Mouse (Mus musculus) left cerebral cortex, postnatal 25 days (tissue): ENCODE measurements at regions not wholly inside any gene's neighbourhood (a gene's known extent, or its start where the extent isn't known, plus 50 kb on each side); places are given as distances from the start of the nearest gene placed in this dataset.
"Not testable (repeated sequence)": the region's sequence is repeated elsewhere in the genome, so short reads cannot be mapped to it uniquely, and the experiment has no call there.

ENCODE experiments used
- DNase-seq, 2 experiments: peaks; one replicate each; pipeline ENCODE4 v3.0.0; 2022; ENCODE audit warnings: low spot score in 2 of 2, mixed read lengths in 1 of 2
- intact Hi-C: fragments of 180-260 bp; cut with DNase I; formaldehyde crosslinking; loops from one replicate; pipeline ENCODE4 v1.15.1; 2025

DNA sequence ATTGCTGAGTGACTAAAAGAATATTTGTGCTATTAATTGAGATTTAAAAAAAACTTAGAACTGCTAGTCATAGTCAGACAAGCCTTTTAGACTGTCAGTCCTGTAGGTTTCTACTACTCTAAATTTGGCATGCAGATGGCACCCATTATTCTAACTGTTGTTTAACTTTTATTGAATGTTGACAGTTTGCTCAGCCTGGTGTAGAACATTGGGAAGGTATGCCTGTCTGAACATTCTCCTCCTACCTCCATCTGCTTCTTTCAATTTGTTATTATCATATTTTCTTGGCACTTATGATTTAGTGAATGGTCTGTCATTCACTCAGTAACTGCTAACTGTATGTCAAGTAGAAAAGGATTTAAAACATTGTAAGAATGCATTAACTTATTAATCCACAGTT, 130.9 kb downstream of the Gmnc start:
- DNase-seq: no peak

DNA sequence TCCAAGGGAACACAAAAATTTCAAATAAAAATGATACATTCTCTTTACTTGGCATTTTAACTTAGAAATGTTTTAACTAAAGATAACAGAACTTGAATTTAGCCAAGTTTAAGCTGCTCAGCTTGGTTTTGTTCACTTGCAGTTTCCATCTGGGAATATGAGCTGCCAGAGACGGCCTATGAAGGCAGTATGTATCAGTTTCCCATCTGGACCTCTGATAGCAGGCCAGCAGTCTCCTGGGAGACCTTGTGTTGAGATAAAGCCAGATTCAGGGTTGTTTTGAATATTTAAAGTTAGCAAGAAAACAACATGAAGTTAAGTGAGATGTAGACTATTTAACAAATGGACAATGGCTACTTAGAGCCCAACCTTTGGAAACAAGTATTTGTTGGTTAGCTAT, 142.3 kb downstream of the Gmnc start:
- DNase-seq: no peak

More for the DNA sequence above, 130.9 kb downstream of the Gmnc start:
- intact Hi-C loops: no loop called here

DNA sequence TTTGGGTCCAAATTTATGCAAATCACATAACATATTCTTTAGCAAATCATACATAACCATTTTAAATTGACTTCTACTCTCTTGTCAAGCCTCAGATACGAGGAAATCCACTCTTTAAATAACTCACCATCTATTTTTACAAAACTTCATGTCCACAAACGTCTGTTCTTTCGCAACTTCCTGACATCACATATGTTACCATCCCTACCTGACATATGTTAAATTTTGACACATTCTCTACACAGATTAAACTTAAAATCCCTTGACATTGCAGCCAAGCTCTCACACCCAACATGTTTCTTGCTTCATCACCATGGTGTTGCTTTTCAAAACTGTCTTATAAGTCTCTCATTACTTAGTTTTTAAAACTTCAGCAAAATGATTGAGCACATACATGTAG, 164.4 kb downstream of the Gmnc start:
- peak in 1 of 2 experiments; percentile 61 for DNase-seq
- intact Hi-C loops: no loop called here

More for the DNA sequence above, 142.3 kb downstream of the Gmnc start:
- intact Hi-C loops: no loop called here

DNA sequence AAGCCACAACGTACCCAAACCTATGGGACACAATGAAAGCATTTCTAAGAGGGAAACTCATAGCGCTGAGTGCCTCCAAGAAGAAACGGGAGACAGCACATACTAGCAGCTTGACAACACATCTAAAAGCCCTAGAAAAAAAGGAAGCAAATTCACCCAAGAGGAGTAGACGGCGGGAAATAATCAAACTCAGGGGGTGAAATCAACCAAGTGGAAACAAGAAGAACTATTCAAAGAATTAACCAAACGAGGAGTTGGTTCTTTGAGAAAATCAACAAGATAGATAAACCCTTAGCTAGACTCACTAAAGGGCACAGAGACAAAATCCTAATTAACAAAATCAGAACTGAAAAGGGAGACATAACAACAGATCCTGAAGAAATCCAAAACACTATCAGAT, 180.3 kb downstream of the Gmnc start:
- intact Hi-C loops, DNase-seq: not testable (repeated sequence)

DNA sequence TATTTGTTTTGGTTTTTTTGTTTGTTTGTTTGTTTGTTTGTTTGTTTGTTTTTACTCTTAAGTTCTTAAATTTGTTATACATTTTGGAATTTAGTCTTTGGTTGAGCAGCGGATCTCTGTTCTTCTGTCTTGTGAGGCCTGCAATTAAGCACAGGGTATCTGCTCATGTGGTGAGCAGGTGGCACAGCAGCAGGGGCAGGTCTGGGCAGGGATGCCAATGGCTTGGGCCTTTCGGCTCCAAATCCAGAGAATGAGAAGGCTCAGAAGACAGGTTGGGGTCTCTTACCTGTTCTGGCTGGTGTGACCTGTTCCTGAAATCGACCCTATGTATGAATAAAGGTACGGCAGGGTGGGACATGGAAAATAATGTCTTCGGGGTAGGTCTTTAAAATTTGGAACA, 186.0 kb downstream of the Gmnc start:
- intact Hi-C loops: no loop called here

DNA sequence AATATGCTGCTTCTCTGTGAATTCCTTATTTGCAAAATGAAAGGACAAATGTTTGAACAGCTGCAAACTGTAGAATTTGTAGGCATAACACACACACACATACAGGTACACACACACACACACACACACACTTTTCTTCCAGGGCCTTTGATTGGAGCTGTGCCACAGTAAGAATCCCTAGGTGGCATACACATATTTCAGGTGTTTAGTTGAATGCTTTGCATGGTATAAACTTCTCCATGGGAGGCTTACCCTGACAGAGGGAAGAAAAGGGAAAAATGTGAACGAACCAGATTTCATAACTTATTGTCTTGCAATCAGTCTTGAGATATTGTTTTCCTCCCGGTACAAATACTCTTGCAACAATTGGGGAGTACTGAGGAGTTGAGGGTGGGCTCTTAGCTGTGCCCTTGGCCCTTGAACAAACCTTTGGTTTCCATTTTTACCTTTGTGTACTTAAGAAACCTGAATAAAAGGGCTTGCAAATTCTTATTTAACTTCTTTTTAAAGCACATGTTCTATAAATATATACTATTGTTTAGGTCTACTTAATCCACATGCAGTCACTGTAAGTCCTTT, 204.3 kb downstream of the Gmnc start:
- no peak for DNase-seq
- intact Hi-C loops: loop anchor here (10.0 kb wide), 1 partner anchor 118 kb away; no protein-coding TSS in a partner anchor

More for the DNA sequence above, 186.0 kb downstream of the Gmnc start:
- DNase-seq: no peak

DNA sequence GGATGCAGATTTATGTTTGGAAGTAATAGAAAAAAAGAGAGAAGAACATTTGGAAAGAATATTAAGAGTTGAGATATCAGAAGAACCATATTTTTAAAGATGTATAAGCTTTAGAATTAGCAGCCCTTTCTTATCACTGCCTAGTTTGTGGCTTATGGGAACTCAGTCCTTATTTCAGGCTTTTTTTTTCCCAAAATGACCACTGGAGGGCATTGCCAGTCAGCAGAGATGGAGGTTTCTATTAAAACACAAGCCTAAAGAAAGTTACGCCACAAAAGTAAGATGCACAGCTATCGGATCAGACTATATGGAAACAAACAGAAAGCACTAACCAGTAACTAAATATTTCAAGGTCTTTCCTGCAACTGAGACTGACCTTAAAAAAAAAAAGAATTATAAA, 200.8 kb downstream of the Il1rap start:
- DNase-seq: peak; percentile 11 to 49

More for the DNA sequence above, 200.8 kb downstream of the Il1rap start:
- intact Hi-C loops: loop anchor here (2.0 to 10.0 kb wide), 3 partner anchors 122 to 358 kb away; no protein-coding TSS in a partner anchor
